8 mouse cellular contexts compared by ENCODE assay signal in genomic region chr7:28294481-28294880, GRCm38 (mm10). TPM values are rescaled to one million over a fixed set of nuclear protein-coding genes. Genes with fewer than 3 reads are reported as not detected.
DNase-seq lines count a peak whose midpoint lies in the region; ATAC-seq and TF ChIP-seq lines count a peak whose summit lies in the region.

No protein-coding gene starts in this region.

- H3K9me3 ChIP-seq in limb, embryonic 15.5 days: no peaks in the 10 kb centered on the region

- H3K27ac ChIP-seq in heart, adult 2 months: no peak overlapping the region
- no peak overlapping the region for H3K27ac ChIP-seq in kidney, adult 2 months (ENCODE audit: insufficient read depth, low read depth, low read length)
- H3K27ac ChIP-seq in limb, embryonic 15.5 days: no peak overlapping the region

- H3K36me3 ChIP-seq in heart, adult 2 months (ENCODE audit: control insufficient read depth, insufficient read depth, low read length): no peaks in the 10 kb centered on the region
- no peaks in the 10 kb centered on the region for H3K36me3 ChIP-seq in kidney, adult 2 months (ENCODE audit: control insufficient read depth, insufficient read depth, low read length)
- no peaks in the 10 kb centered on the region for H3K36me3 ChIP-seq in limb, embryonic 15.5 days

- no peak for TF ChIP-seq EP300 in heart, adult 2 months (IDR thresholded peaks at IDR 0.05; ENCODE audit: insufficient read depth, low read depth, low read length)

- no peaks in the 10 kb centered on the region for H3K79me2 ChIP-seq in heart, adult 2 months (replicated peaks; ENCODE audit: control insufficient read depth, insufficient read depth, low read length)

- no peaks in the 10 kb centered on the region for H3K4me1 ChIP-seq in heart, adult 2 months (ENCODE audit: control insufficient read depth, insufficient read depth, low read length)
- no peaks in the 10 kb centered on the region for H3K4me1 ChIP-seq in kidney, adult 2 months (ENCODE audit: control insufficient read depth, insufficient read depth, low read length)
- H3K4me1 ChIP-seq in limb, embryonic 15.5 days: peaks cover 23% of the 10 kb centered on the region

- TF ChIP-seq POLR2A in heart, adult 2 months (IDR thresholded peaks at IDR 0.05; ENCODE audit: insufficient read depth, low read depth, low read length): no peak
- TF ChIP-seq POLR2A in kidney, adult 2 months (IDR thresholded peaks at IDR 0.05; ENCODE audit: low read depth, low read length): no peak

- peak; percentile 47 to 55 for DNase-seq in heart, adult 2 months
- no peak for DNase-seq in heart, adult 11 months
- peak; percentile 60 to 80 for DNase-seq in cerebellum, postnatal 25 days
- peak; percentile 71 for DNase-seq in frontal cortex, postnatal 36 days (ENCODE audit: low spot score in 2 of 2)
- DNase-seq in kidney, adult 2 months: peak; percentile 65
- peak; percentile 83 for DNase-seq in neural tube, embryonic 10.5 days (ENCODE audit: extremely low spot score, low spot score)
- peak; percentile 55 for DNase-seq in thymus, postnatal 14 days

- no peak for TF ChIP-seq CTCF in heart, adult 2 months (IDR thresholded peaks at IDR 0.05)
- TF ChIP-seq CTCF in kidney, adult 2 months (conservative IDR thresholded peaks at IDR 0.05; ENCODE audit: insufficient read depth, insufficient read length, low read depth, low read length): no peak

- no peak for ATAC-seq in limb, embryonic 15.5 days (ENCODE audit: insufficient number of reproducible peaks, low FRiP score, low TSS enrichment, low read depth)

- peaks cover 13% of the 10 kb centered on the region for H3K27me3 ChIP-seq in heart, adult 2 months (ENCODE audit: control insufficient read depth, insufficient read depth, low read length)
- H3K27me3 ChIP-seq in kidney, adult 2 months (replicated peaks; ENCODE audit: control insufficient read depth, insufficient read depth, low read length): peaks cover 5% of the 10 kb centered on the region; the same call in 1 of the 2 replicates
- H3K27me3 ChIP-seq in limb, embryonic 15.5 days: peaks cover 95% of the 10 kb centered on the region

- 12% methylated on average over 61 of the region's 63 CpGs for WGBS in heart, adult 2 months
- WGBS in kidney, adult 2 months: 1% methylated on average over 63 of the region's 63 CpGs
- 3% methylated on average over 61 of the region's 63 CpGs for WGBS in limb, embryonic 15.5 days

- peak overlapping the region; percentile 15; the same call in 1 of the 2 replicates for H3K4me3 ChIP-seq in heart, adult 2 months
- peak overlapping the region; percentile 46 for H3K4me3 ChIP-seq in kidney, adult 2 months (ENCODE audit: insufficient read depth, low read depth, low read length)
- peak overlapping the region; percentile 46 for H3K4me3 ChIP-seq in limb, embryonic 15.5 days

- peak overlapping the region; percentile 76 for H3K4me2 ChIP-seq in limb, embryonic 15.5 days

- H3K9ac ChIP-seq in heart, adult 2 months (ENCODE audit: low read depth, low read length): 0 out of 2 replicates have a peak overlapping the region, but pooled peaks have one; percentile 4
- H3K9ac ChIP-seq in limb, embryonic 15.5 days: peak overlapping the region; percentile 26; the same call in 1 of the 2 replicates

- intact Hi-C loops in heart, adult 2 months (cut with DNase I): no loop called here

RNA-seq across cellular contexts. Expression of gene Selenov, which starts 3.5 kb away (rescaled TPM):
- not detected for total RNA-seq in heart, adult 2 months (2021)
- polyA plus RNA-seq in heart, adult 2 months (2012; rRNA removed): 0.08 TPM in 1 of 2 replicates, not detected in the other
- polyA plus RNA-seq in kidney, adult 2 months (2012; rRNA removed): 0.14 TPM in 1 of 2 replicates, not detected in the other
- polyA plus RNA-seq in limb, embryonic 15.5 days (2015; fragmentation: Nextera tagmentation; extraction: Ambion mirVana): 1.0 TPM in 1 of 2 replicates, not detected in the other

RNA-seq across cellular contexts. Expression of gene Dll3, which starts 7.6 kb away (rescaled TPM):
- not detected for total RNA-seq in heart, adult 2 months (2021)
- polyA plus RNA-seq in heart, adult 2 months (2012; rRNA removed): not detected in 2 replicates
- not detected in 2 replicates for polyA plus RNA-seq in kidney, adult 2 months (2012; rRNA removed)
- 0.35 and 0.53 TPM in 2 replicates for polyA plus RNA-seq in limb, embryonic 15.5 days (2015; fragmentation: Nextera tagmentation; extraction: Ambion mirVana)

RNA-seq across cellular contexts. Expression of gene Eid2b, which starts 16.9 kb away (rescaled TPM):
- 10 to 100 TPM; 11.2 to 13.0 TPM for total RNA-seq in heart, adult 2 months (2021)
- polyA plus RNA-seq in heart, adult 2 months (2012; rRNA removed): 6.7 and 7.2 TPM in 2 replicates
- polyA plus RNA-seq in kidney, adult 2 months (2012; rRNA removed): 7.7 and 10.2 TPM in 2 replicates
- 12.6 and 12.8 TPM in 2 replicates for polyA plus RNA-seq in limb, embryonic 15.5 days (2015; fragmentation: Nextera tagmentation; extraction: Ambion mirVana)

RNA-seq across cellular contexts. Expression of gene Timm50, which starts 17.4 kb away (rescaled TPM):
- 10 to 100 TPM; 60.0 to 63.5 TPM for total RNA-seq in heart, adult 2 months (2021)
- polyA plus RNA-seq in heart, adult 2 months (2012; rRNA removed): 63.0 and 72.8 TPM in 2 replicates
- polyA plus RNA-seq in kidney, adult 2 months (2012; rRNA removed): 99.0 and 102 TPM in 2 replicates
- 115 and 126 TPM in 2 replicates for polyA plus RNA-seq in limb, embryonic 15.5 days (2015; fragmentation: Nextera tagmentation; extraction: Ambion mirVana)

RNA-seq across cellular contexts. Expression of gene Eid2, which starts 26.8 kb away (rescaled TPM):
- total RNA-seq in heart, adult 2 months (2021): 10 to 100 TPM; 11.2 to 11.9 TPM
- 4.2 and 4.6 TPM in 2 replicates for polyA plus RNA-seq in heart, adult 2 months (2012; rRNA removed)
- polyA plus RNA-seq in kidney, adult 2 months (2012; rRNA removed): 5.2 and 5.7 TPM in 2 replicates
- 2.8 and 3.5 TPM in 2 replicates for polyA plus RNA-seq in limb, embryonic 15.5 days (2015; fragmentation: Nextera tagmentation; extraction: Ambion mirVana)
